Mouse (Mus musculus): ENCODE results near the gene Adamts9.

The Adamts9 gene

DNA sequence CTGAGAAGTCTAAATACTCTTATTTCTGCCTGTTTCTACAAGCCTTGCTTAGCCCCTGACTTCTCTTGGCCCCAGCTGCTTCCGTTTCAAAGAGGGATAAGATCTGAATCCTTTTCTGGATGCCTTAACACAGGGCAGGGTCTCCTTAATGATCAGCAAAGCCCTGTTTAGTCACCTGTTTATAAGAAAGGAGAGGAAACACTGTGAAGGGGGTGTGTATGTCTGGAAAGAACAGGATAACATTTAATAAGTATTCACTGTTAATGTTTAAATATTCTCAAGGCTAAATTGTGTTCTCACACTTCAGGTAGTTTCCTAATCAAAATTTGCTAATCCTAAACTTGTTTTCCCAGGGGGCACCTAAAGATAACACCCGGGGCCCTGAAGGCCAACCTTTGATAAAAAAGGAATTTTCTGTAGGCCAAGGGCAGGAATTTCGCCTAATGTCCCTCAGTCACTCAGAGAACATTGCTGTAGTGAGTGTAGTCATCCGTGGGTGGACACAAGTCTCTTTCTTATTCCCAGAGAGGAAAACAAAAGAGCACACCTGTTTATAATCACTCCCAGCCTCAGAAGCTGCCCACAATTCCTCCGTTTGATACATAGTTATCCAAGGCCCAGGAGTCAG lies 82.9 kb downstream of the Adamts9 start:
- DNase-seq (ENCODE audit: low spot score): no peak

- no peak for DNase-seq (ENCODE audit: low spot score)
Observed at GRCm38 (mm10) chr6:92858721-92859510, 84.4 kb downstream of the Adamts9 start.

DNA sequence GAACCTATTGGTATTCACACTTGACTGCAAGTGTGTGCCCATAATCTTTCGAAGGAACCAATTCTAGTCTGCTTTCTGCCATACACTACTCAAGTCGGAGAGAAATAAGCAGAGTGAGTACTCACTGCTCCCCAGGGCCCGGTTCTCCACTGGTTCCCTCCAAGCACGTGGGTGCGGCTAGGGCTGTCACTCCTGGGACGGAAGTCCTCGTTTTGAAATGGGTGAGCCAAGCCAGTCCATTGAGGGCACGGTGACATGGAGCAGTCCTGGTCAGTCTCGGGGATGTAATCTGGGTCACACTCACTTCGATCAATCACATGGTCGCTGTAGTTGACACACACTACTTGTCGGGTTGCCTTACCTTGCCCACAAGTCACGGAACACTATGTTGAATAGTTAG lies 85.5 kb downstream of the Adamts9 start:
- DNase-seq (ENCODE audit: low spot score): no peak

DNA sequence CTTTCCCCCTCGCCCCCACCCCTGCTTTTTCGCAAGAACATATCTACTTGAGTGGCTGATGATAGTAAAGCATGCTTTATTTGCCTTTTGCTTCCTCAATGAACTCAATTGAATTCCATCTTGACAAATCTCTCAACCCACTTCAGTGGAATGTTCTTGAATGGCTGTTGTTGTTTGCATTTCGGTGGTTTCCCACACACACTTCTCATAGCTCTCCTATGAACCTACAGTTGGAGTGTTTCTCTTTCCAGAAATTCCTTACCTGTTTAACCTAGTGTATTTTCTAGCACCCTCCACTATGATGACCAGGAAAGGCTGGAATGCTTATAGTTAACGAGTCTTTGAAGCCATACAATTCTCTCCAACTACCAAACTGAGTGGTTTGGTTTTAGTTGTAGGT lies 88.4 kb downstream of the Adamts9 start:
- peak; percentile 77 for DNase-seq (ENCODE audit: low spot score)

DNA sequence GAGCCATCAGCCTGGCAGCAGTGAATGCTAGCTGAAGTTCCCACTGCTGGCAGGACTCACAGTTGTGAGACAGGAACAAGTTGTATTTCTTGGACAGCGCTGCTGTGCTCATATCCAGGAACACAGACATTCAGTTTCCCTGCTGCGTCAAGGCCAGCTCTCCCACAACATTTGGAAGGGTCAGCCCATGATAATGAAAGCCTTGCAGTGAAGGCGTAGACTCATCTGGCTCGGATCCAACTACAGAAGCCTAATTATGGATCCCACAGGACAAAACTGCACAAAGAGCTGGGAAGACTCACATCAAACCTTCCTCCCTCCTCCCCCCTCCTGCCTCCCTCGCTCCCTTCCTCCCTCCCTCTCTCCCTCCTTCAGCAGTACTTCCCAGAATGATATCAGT lies 93.0 kb downstream of the Adamts9 start:
- peak; percentile 84 for DNase-seq (ENCODE audit: low spot score)

DNA sequence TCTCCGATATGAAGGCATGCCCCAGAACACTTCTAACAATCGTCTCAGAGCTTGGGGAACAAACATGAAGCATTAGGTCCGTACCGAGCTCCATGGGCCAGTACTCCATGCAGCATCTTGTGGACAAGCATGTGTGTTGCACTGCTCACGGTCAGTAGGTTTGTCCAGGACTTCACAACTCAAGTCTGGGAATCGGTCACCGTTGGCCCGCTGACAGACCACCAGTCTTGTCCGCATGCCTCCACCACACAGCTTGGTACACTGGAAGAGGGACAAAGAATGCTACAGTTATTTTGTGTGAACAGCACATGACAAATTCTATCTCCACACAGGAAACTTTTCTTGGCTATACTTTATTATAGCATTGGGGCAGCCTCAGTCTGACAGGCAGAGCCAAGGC lies 94.1 kb downstream of the Adamts9 start:
- DNase-seq (ENCODE audit: low spot score): no peak

GRCm38 (mm10) chr6:92846614-92847013 lies 96.7 kb downstream of the Adamts9 start:
- DNase-seq (ENCODE audit: low spot score): no peak

DNA sequence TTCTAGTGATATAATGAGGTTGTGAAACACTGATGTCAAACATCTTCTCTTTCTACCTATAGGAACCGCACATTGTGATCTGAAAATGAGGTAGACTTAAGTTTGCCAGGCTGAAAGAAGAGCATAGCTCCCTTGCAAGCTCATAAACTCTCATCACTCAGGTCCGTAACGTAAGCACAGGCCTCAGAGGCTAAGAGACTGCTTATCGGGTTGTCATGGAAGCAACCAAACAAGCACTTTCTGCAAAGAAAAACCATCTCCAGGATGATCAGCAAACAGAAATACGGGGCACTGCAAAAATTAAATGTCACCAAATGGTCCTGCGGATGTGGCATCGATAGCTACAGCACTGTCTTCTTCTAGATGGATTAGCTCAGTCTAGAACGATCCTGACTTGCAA lies 97.4 kb downstream of the Adamts9 start:
- no peak for DNase-seq (ENCODE audit: low spot score)

DNA sequence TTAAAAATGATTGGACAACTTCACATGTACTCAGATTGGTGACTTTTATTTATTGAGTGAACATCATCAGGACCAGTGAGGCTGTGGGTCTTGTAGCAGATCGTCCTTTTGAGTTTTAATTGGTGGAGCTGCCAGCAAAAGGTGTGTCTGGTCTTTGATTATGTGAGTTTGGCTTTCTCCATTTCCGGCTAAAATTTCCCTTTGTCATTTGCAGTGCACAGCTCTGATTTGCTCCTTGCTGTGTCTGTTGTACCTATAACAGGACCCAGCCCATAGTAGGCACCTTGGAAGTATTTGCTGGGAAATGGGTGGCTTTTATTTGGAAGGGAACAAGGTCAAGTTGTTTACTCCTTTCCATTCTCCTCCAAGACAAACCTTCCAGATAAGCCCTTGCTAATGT lies 99.8 kb downstream of the Adamts9 start:
- no peak for DNase-seq (ENCODE audit: low spot score)

DNA sequence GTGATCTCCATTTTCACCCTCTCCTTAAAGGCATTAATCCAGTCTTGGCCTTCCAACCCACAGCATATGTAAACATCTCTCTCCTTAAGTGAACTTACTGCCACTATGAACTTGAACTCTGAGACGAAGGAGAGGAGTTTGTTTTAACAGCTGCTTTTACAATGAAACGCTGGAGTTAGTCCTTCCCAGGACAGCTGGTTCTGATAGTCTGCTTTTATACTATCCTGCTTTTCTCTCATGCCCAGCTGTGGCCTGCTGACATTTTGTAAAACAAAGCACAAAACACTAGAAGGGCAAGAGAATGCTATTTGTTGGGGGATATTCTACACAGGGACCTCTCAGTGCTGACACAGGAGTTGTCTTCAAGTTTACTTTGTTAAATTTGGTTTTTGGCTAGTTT lies 101.3 kb downstream of the Adamts9 start:
- DNase-seq (ENCODE audit: low spot score): no peak

- DNase-seq (ENCODE audit: low spot score): no peak
Observed at GRCm38 (mm10) chr6:92831106-92831505, 112.2 kb downstream of the Adamts9 start.

DNA sequence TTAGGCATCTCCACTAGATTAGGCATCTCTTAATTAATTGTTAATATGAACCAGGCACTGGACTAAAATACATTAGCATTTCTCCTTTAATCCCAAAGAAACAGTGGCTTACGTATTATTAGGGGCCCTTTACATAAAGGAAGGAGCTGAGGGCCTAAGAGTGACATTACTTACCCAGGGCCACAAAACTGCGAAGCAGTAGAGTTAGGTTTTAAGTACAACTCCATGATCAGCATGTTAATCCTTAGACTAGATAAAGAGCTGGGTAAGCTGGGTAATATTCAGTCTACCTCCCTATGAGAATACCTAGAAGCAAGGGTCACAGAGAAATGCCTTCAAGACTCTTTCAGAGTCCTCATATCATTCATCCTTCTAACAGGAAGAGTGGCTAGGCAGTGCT lies 114.1 kb downstream of the Adamts9 start:
- DNase-seq (ENCODE audit: low spot score): no peak

- no peak for DNase-seq (ENCODE audit: low spot score)
Observed at GRCm38 (mm10) chr6:92827360-92827759, 115.9 kb downstream of the Adamts9 start.

GRCm38 (mm10) chr6:92826561-92826960 lies 116.7 kb downstream of the Adamts9 start:
- DNase-seq (ENCODE audit: low spot score): no peak

- DNase-seq (ENCODE audit: low spot score): no peak
Observed at GRCm38 (mm10) chr6:92823991-92824390, 119.3 kb downstream of the Adamts9 start.

GRCm38 (mm10) chr6:92822006-92822405 lies 121.3 kb downstream of the Adamts9 start:
- no peak for DNase-seq (ENCODE audit: low spot score)

- DNase-seq (ENCODE audit: low spot score): no peak
Observed at GRCm38 (mm10) chr6:92821606-92822005, 121.7 kb downstream of the Adamts9 start.

- DNase-seq (ENCODE audit: low spot score): no peak
Observed at GRCm38 (mm10) chr6:92817661-92818060, 125.6 kb downstream of the Adamts9 start.

DNA sequence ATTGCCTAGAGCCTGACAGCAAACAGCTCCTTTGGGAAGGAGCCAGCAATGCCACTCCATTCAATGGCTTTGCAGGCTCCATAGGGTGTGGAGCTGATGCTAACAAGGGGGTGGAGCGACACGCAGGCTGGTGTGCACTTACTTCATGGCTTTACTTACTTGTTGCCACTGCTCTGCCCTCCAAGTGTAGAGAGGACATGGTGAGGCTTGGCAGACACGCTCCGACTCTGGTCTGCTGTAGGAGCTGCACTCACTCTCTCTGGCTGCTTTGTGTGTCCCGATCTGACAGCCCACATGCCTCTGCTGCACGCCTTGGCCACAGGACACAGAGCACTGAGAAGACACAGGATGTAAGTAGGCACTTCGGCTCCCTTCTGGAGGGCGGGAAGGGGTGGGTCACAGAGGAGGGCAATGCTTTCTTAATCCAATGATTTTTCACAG lies 127.0 kb downstream of the Adamts9 start, which contains the start of gene A730049H05Rik:
TSS of gene A730049H05Rik (plus strand) at position 168 of the 441 bp plus-strand sequence.
- DNase-seq (ENCODE audit: low spot score): no peak

DNA sequence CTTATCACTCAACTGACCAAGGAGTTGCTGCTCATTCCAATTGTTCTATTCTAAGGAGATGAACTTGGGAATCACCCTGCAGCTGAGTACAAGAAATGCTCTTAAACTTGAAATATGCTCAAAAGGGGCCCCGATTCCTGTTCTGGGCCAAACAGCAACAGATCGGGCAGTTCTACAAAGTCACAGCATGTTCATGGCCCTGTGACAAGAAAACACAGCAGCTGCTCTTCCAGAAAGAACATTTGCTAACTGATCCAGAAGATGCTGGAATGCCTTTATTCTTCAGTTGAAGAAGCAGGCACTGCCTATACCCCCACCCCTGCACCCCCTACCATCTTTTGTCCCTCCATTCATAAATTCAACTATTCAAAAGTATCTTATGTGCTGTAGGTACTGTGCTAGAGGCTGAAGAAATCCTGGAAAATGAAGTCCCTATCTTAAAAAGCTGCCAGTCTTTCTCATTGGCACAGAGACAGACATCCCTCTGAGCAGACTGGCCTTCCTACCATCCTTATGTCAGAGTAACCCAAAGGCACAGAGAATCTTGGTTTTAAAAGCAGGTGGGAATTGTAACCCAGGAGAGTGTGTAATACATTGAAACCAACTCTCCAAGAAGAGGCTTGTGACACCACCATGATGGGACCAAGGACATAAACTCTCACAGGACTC lies 130.5 kb downstream of the Adamts9 start:
- DNase-seq (ENCODE audit: low spot score): peak; percentile 43

GRCm38 (mm10) chr6:92811566-92811965 lies 131.7 kb downstream of the Adamts9 start:
- DNase-seq (ENCODE audit: low spot score): no peak

- DNase-seq (ENCODE audit: low spot score): no peak
Observed at GRCm38 (mm10) chr6:92810628-92811027, 132.7 kb downstream of the Adamts9 start.

GRCm38 (mm10) chr6:92809818-92810217 lies 133.5 kb downstream of the Adamts9 start:
- DNase-seq (ENCODE audit: low spot score): no peak

Measured in lung, postnatal 25 days (tissue).